Comparison of ENCODE assay signal across 8 mouse cellular contexts in genomic region chr8:122475580-122476320, GRCm38 (mm10). TPM values are rescaled to one million over a fixed set of nuclear protein-coding genes. Genes with fewer than 3 reads are reported as not detected.
DNase-seq lines count a peak whose midpoint lies in the region; ATAC-seq and TF ChIP-seq lines count a peak whose summit lies in the region.

TSS of gene Rnf166 (minus strand) at chr8:122476064.
TSS of gene Ctu2 (plus strand) at chr8:122476143.

- TF ChIP-seq CTCF in ES-Bruce4 (IDR thresholded peaks at IDR 0.05; ENCODE audit: low read depth, low read length) = no peak
- TF ChIP-seq CTCF in lung, adult 2 months (IDR thresholded peaks at IDR 0.05; ENCODE audit: insufficient read depth, low read length) = no peak

- H3K27ac ChIP-seq in ES-Bruce4 (ENCODE audit: insufficient read depth, low read length) = no peak within 1 kb of the TSS
- peak within 1 kb of the TSS; percentile 80 for H3K27ac ChIP-seq in forebrain, embryonic 15.5 days (replicated peaks)

- no peaks in the 10 kb centered on the region for H3K4me1 ChIP-seq in ES-Bruce4 (ENCODE audit: control insufficient read depth, insufficient read depth, low read length)
- peaks cover 23% of the 10 kb centered on the region for H3K4me1 ChIP-seq in forebrain, embryonic 15.5 days
- peaks cover 11% of the 10 kb centered on the region; the same call in 1 of the 2 replicates for H3K4me1 ChIP-seq in lung, adult 2 months (ENCODE audit: control insufficient read depth, insufficient read depth, low read length)

- peak within 1 kb of the TSS; percentile 99 for H3K4me3 ChIP-seq in ES-Bruce4 (ENCODE audit: low read depth, low read length)
- H3K4me3 ChIP-seq in forebrain, embryonic 15.5 days = peak within 1 kb of the TSS; percentile 94
- H3K4me3 ChIP-seq in lung, adult 2 months (replicated peaks; ENCODE audit: extremely low read depth, low read depth, low read length) = peak within 1 kb of the TSS; percentile 95

- H3K9me3 ChIP-seq in ES-Bruce4 (replicated peaks; ENCODE audit: control insufficient read depth, insufficient read depth, low read length, poor library complexity, severe bottlenecking) = no peaks in the 10 kb centered on the region
- H3K9me3 ChIP-seq in forebrain, embryonic 15.5 days = no peaks in the 10 kb centered on the region

- intact Hi-C loops in heart, postnatal 25 days (cut with DNase I) = loop anchor here (1.0 to 2.0 kb wide), 2 partner anchors 31 to 98 kb away; no protein-coding TSS in a partner anchor

- TF ChIP-seq POLR2A in ES-Bruce4 (IDR thresholded peaks at IDR 0.05; ENCODE audit: insufficient read depth, low read length) = no peak
- TF ChIP-seq POLR2A in lung, adult 2 months (IDR thresholded peaks at IDR 0.05; ENCODE audit: borderline replicate concordance, extremely low read depth, low read depth, low read length) = peak; percentile 50; the same call in 1 of the 2 replicates

- peak within 1 kb of the TSS; percentile 86 for H3K4me2 ChIP-seq in forebrain, embryonic 15.5 days (replicated peaks)

- H3K36me3 ChIP-seq in ES-Bruce4 (ENCODE audit: control insufficient read depth, insufficient read depth, low read length, poor library complexity, severe bottlenecking) = peaks cover 24% of the 10 kb centered on the region
- H3K36me3 ChIP-seq in forebrain, embryonic 15.5 days = peaks cover 25% of the 10 kb centered on the region

- DNase-seq in cerebellum, adult 11 months = peak; percentile 87
- DNase-seq in heart, postnatal 25 days (ENCODE audit: low spot score) = peak; percentile 83
- peak; percentile 83 to 92 for DNase-seq in layer of hippocampus, adult 18-20 months (ENCODE audit: low spot score in 2 of 2)
- DNase-seq in lung, adult 2 months = peak; percentile 94
- DNase-seq in thymus, adult 18-20 months = peak; percentile 80 to 82

- WGBS in forebrain, embryonic 15.5 days = under 1% methylated on average over 93 of the region's 103 CpGs
- under 1% methylated on average over 101 of the region's 103 CpGs for WGBS in lung, adult 2 months

- H3K9ac ChIP-seq in ES-Bruce4 (ENCODE audit: low read depth, poor library complexity, severe bottlenecking) = peak within 1 kb of the TSS; percentile 93
- peak within 1 kb of the TSS; percentile 90 for H3K9ac ChIP-seq in forebrain, embryonic 15.5 days (replicated peaks)

- peak; percentile 94 for ATAC-seq in forebrain, embryonic 15.5 days (replicated peaks)
- peak; percentile 70 for ATAC-seq in neutrophil, adult 5-6 weeks (ENCODE audit: extremely low read depth, insufficient number of reproducible peaks, low FRiP score, poor library complexity, severe bottlenecking)

- no peaks in the 10 kb centered on the region for H3K27me3 ChIP-seq in ES-Bruce4 (ENCODE audit: control insufficient read depth, insufficient read depth, low read length, poor library complexity, severe bottlenecking)
- H3K27me3 ChIP-seq in forebrain, embryonic 15.5 days = no peaks in the 10 kb centered on the region

- no peak for TF ChIP-seq EP300 in ES-Bruce4 (IDR thresholded peaks at IDR 0.05; ENCODE audit: insufficient read depth, low read depth, low read length)

RNA-seq across cellular contexts. Expression of gene Rnf166, which starts in this region (rescaled TPM):
- 15.6 and 17.1 TPM in 2 replicates for polyA plus RNA-seq in ES-Bruce4 (2011; ENCODE audit: insufficient read depth, insufficient read length, low read depth, missing spikeins)
- polyA plus RNA-seq in forebrain, embryonic 15.5 days (2015; fragmentation: Nextera tagmentation; extraction: Ambion mirVana) = 40.2 and 44.8 TPM in 2 replicates
- 10 to 100 TPM; 35.8 to 38.2 TPM for total RNA-seq in heart, postnatal 25 days (2021)
- 10 to 100 TPM; 40.3 to 45.5 TPM for total RNA-seq in layer of hippocampus, adult 18-20 months (2021)
- polyA plus RNA-seq in lung, adult 2 months (2012; rRNA removed) = 83.8 and 93.2 TPM in 2 replicates
- total RNA-seq in neutrophil, adult 5-6 weeks (2017) = 42.0 and 46.2 TPM in 2 replicates

RNA-seq across cellular contexts. Expression of gene Ctu2, which starts in this region (rescaled TPM):
- 40.0 and 44.2 TPM in 2 replicates for polyA plus RNA-seq in ES-Bruce4 (2011; ENCODE audit: insufficient read depth, insufficient read length, low read depth, missing spikeins)
- polyA plus RNA-seq in forebrain, embryonic 15.5 days (2015; fragmentation: Nextera tagmentation; extraction: Ambion mirVana) = 79.0 and 84.4 TPM in 2 replicates
- total RNA-seq in heart, postnatal 25 days (2021) = 10 to 100 TPM in 1 of 2 experiments, 1 to 10 TPM in 1; 7.3 to 11.4 TPM
- 10 to 100 TPM; 21.1 to 22.3 TPM for total RNA-seq in layer of hippocampus, adult 18-20 months (2021)
- 28.6 and 30.6 TPM in 2 replicates for polyA plus RNA-seq in lung, adult 2 months (2012; rRNA removed)
- total RNA-seq in neutrophil, adult 5-6 weeks (2017) = 24.1 and 25.2 TPM in 2 replicates
